Comparison of ENCODE assay signal across 13 mouse cellular contexts in the genomic region with DNA sequence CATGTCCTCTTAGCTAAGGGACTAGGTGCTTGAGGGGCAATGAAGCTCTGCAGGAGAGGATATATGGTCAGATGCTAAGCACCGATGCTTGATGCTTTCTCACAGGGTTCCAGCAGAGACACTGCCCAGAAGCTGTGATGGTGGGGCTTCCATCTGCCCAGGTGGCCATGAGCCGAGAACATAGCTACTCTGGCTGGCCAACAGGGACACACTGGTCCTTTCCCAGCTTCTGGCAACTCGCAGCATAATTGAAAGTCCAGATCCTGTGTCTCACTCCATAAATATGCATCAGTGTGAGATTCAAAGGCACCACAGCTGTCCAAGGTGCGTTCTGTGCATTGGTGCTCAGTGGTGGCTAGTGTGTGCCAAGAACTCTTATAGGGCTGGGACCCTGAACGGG. TPM values are rescaled to one million over a fixed set of nuclear protein-coding genes. Genes with fewer than 3 reads are reported as not detected.
"Had no signal": no experiment of that assay in that cellular context is flagged by ENCODE, and none has a peak within 500 bp of the region (broad histone marks: within the 10 kb centered on the region; RNA-seq: fewer than 3 reads in every experiment).

No protein-coding gene starts in this region.

- ATAC-seq: intestine, embryonic 15.5 days had no signal

- DNase-seq: kidney, adult 18-20 months; kidney, postnatal 10 days; kidney, postnatal 4 days; lung, adult 18-20 months; right cerebral cortex, adult 18-20 months; right cerebral cortex, postnatal 25 days; spleen, adult 18-20 months; thymus, postnatal 36 days had no signal

RNA-seq across cellular contexts. Expression of a gene that starts 13.1 kb away (rescaled TPM):
- total RNA-seq: left cerebral cortex, postnatal 14 days; liver, adult 2 months; megakaryocyte-erythroid progenitor cell, adult 5-6 weeks had no signal

RNA-seq across cellular contexts. Expression of a gene that starts 27.3 kb away (rescaled TPM):
- total RNA-seq: left cerebral cortex, adult 2 months; left cerebral cortex, postnatal 14 days; liver, adult 2 months; megakaryocyte-erythroid progenitor cell, adult 5-6 weeks had no signal

RNA-seq across cellular contexts. Expression of a gene that starts 54.7 kb away (rescaled TPM):
- total RNA-seq: left cerebral cortex, adult 2 months; left cerebral cortex, postnatal 14 days; liver, adult 2 months; megakaryocyte-erythroid progenitor cell, adult 5-6 weeks had no signal
